Comparison of ENCODE assay signal across 8 mouse cellular contexts in the genomic region with DNA sequence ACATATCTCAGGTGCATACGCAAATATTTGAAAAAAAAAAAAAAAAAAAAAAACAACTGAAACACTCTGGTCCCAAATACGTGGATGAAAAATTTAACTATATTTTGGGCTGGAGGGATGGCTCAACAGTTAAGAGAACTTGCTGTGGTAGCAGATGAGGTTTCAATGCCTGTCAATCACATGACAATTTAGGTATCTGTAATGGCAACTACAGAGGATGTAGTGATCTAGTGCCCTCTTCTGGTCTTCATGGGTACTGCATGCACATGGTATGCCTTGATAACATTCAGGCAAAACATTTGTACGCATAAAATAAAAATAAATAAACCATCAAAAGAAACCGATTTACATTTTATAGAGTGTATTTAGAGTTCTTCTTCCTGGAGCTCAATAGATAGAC. TPM values are rescaled to one million over a fixed set of nuclear protein-coding genes. Genes with fewer than 3 reads are reported as not detected.
DNase-seq lines count a peak whose midpoint lies in the region; ATAC-seq and TF ChIP-seq lines count a peak whose summit lies in the region.

No protein-coding gene starts in this region.

- H3K4me2 ChIP-seq in heart, embryonic 11.5 days: no peak overlapping the region

- no peaks in the 10 kb centered on the region for H3K36me3 ChIP-seq in heart, embryonic 11.5 days (ENCODE audit: control insufficient read depth, insufficient read depth, low read length)

- 0 out of 2 replicates have a peak, but pooled peaks cover 3% of the 10 kb centered on the region for H3K9me3 ChIP-seq in heart, embryonic 11.5 days (replicated peaks; ENCODE audit: control insufficient read depth, low read length)

- ATAC-seq in heart, embryonic 11.5 days (replicated peaks; ENCODE audit: insufficient number of reproducible peaks, low FRiP score, low TSS enrichment): no peak

- no peak overlapping the region for H3K9ac ChIP-seq in heart, embryonic 11.5 days (ENCODE audit: low read depth, low read length)

- WGBS in heart, embryonic 11.5 days (ENCODE audit: insufficient replicate concordance): 72% methylated on average over 4 of the region's 4 CpGs

- peaks cover 10% of the 10 kb centered on the region for H3K4me1 ChIP-seq in heart, embryonic 11.5 days (ENCODE audit: control insufficient read depth, insufficient read depth, low read length)

- peak; percentile 18 to 66 for DNase-seq in heart, adult 18-20 months
- DNase-seq in urinary bladder, postnatal 25 days (ENCODE audit: low spot score): peak; percentile 42
- DNase-seq in urinary bladder, postnatal 10 days (ENCODE audit: low spot score): no peak
- DNase-seq in c-Kit-positive CD71-positive TER-119-positive erythroid progenitor cells, embryonic 14.5 days (ENCODE audit: low spot score): peak; percentile 60
- DNase-seq in layer of hippocampus, adult 2 months (ENCODE audit: low spot score in 2 of 2): peak in 1 of 2 experiments; percentile 58
- peak; percentile 75 for DNase-seq in retina, embryonic 14.5 days (ENCODE audit: low spot score)
- no peak for DNase-seq in ovary, postnatal 10 days (ENCODE audit: low spot score)

- no peak overlapping the region for H3K4me3 ChIP-seq in heart, embryonic 11.5 days (ENCODE audit: low read depth, low read length)
- H3K4me3 ChIP-seq in layer of hippocampus, adult 2 months: no peak overlapping the region

- H3K27ac ChIP-seq in heart, embryonic 11.5 days (ENCODE audit: low read depth, low read length): no peak overlapping the region
- no peak overlapping the region for H3K27ac ChIP-seq in layer of hippocampus, adult 2 months

- TF ChIP-seq CTCF in layer of hippocampus, adult 2 months (conservative IDR thresholded peaks at IDR 0.05): peak; percentile 91

- H3K27me3 ChIP-seq in heart, embryonic 11.5 days (ENCODE audit: control insufficient read depth, insufficient read depth, low read length): no peaks in the 10 kb centered on the region

RNA-seq across cellular contexts. Expression of gene Llph, which starts 43.9 kb away (rescaled TPM):
- 1 to 10 TPM; 8.3 to 9.9 TPM for total RNA-seq in heart, adult 18-20 months (2021)
- polyA plus RNA-seq in heart, embryonic 11.5 days (2014; fragmentation: Nextera tagmentation; extraction: Ambion mirVana): 30.4 and 38.9 TPM in 2 replicates
- 10 to 100 TPM; 15.0 to 16.1 TPM for total RNA-seq in layer of hippocampus, adult 2 months (2021)

Comparison
In these comparisons a context has a peak if more than half of its experiments do, and no peak if none do; other contexts are left out.
1. DNase-seq: peak in heart, adult 18-20 months (2 of 2), urinary bladder, postnatal 25 days (single experiment), c-Kit-positive CD71-positive TER-119-positive erythroid progenitor cells, embryonic 14.5 days (single experiment) and retina, embryonic 14.5 days (single experiment); none in urinary bladder, postnatal 10 days (single experiment) and ovary, postnatal 10 days (single experiment).